Mouse (Mus musculus) embryo, embryonic 10 days (tissue): ENCODE results near the gene Clec16a.
A peak's percentile ranks its signal among the peaks of the same experiment; 100 is the strongest.

Experiments used
- DNase-seq: peaks from one replicate; pipeline ENCODE4 v3.0.0-alpha.2; 2015; ENCODE audit warnings: low spot score

Gene Clec16a

GRCm38 (mm10) chr16:10786288-10786687 lies 241.1 kb downstream of the Clec16a start:
- peak; percentile 94 for DNase-seq

GRCm38 (mm10) chr16:10786782-10787547 lies 241.8 kb downstream of the Clec16a start:
- no peak for DNase-seq

- no peak for DNase-seq
These were observed 242.5 kb downstream of the Clec16a start for GRCm38 (mm10) chr16:10787548-10788058.

GRCm38 (mm10) chr16:10788271-10788670 lies 243.1 kb downstream of the Clec16a start, which contains the start of gene Tnp2:
TSS of gene Tnp2 (minus strand) at chr16:10788660.
- DNase-seq = no peak

- no peak for DNase-seq
These were observed 243.7 kb downstream of the Clec16a start for GRCm38 (mm10) chr16:10788866-10789265.

- DNase-seq = no peak
These were observed 245.6 kb downstream of the Clec16a start, which contains the start of gene Prm3 for GRCm38 (mm10) chr16:10790702-10791101. TSS of gene Prm3 (minus strand) at chr16:10790914.
